Mouse (Mus musculus) limb, embryonic 12.5 days (tissue): ENCODE data around the gene Kcnb1. TPM values are rescaled to one million over a fixed set of nuclear protein-coding genes. Genes with fewer than 3 reads are reported as not detected.

Source experiments
- ATAC-seq: fragments of 200-750 bp; cut with Nextera tagmentation; 2 replicates; pipeline ENCODE4 v1.8.0; 2017; ENCODE audit warnings: low read depth, moderate TSS enrichment; ENCODE audit not compliant: insufficient number of reproducible peaks, insufficient read depth, low FRiP score, low TSS enrichment
- H3K27ac ChIP-seq: fragments of 300-500 bp; sonication (generic); 2 replicates; pipeline ENCODE4 v1.5.1; 2016; ENCODE audit warnings: mild to moderate bottlenecking, moderate library complexity
- H3K27me3 ChIP-seq: fragments of 300-500 bp; sonication (generic); 2 replicates; pipeline ENCODE4 v1.6.1; 2016; ENCODE audit warnings: mild to moderate bottlenecking, moderate library complexity
- H3K36me3 ChIP-seq: fragments of 300-500 bp; sonication (generic); 2 replicates; pipeline ENCODE4 v1.6.1; 2016; ENCODE audit warnings: mild to moderate bottlenecking, moderate library complexity
- H3K4me1 ChIP-seq: fragments of 300-500 bp; sonication (generic); replicated peaks from 2 replicates; pipeline ENCODE4 v1.6.1; 2016
- H3K4me2 ChIP-seq: fragments of 300-500 bp; sonication (generic); 2 replicates; pipeline ENCODE4 v1.6.1; 2016; ENCODE audit warnings: mild to moderate bottlenecking, moderate library complexity
- H3K4me3 ChIP-seq: fragments of 300-500 bp; sonication (generic); replicated peaks from 2 replicates; pipeline ENCODE4 v1.5.1; 2016; ENCODE audit warnings: mild to moderate bottlenecking
- H3K9ac ChIP-seq: fragments of 300-500 bp; sonication (generic); replicated peaks from 2 replicates; pipeline ENCODE4 v1.6.1; 2016; ENCODE audit warnings: mild to moderate bottlenecking, moderate library complexity
- H3K9me3 ChIP-seq: fragments of 300-500 bp; sonication (generic); 2 replicates; pipeline ENCODE4 v1.6.1; 2016; ENCODE audit warnings: mild to moderate bottlenecking, moderate library complexity
- WGBS: fragments of 180-500 bp; shearing (Covaris S2); methylation state at CpG from one replicate; pipeline ENCODE4 v1.1.7; 2016; 5-methylcytosine and 5-hydroxymethylcytosine counted together
- polyA plus RNA-seq: library from polyadenylated mRNA; unstranded; fragments of >200 nt; fragmentation: Nextera tagmentation; extraction: Ambion mirVana; gene quantifications from 2 replicates; pipeline ENCODE4 v1.2.1, GENCODE M21; 2016

Kcnb1 gene
- polyA plus RNA-seq, 1 experiment from 2014 or later = 0.44 TPM

DNA sequence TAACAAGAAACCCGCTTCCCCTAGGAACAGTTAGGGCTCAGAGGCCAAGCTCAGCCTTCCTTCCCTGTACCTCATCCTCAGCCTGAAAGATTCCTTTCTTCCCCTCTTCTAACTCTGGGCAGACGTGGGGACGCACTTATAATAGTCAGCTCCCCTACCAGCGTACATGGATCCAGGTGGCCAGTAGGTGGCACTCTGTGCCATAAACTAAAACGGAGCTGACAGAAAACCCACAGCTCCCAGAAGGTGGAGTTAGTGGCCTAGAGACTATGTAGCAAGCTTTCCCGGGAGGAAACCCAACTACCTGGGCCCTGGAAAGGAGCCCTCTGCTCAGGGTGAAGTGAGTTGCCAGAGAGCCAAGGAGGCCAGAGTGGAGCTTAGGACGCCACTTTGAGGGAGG is 32.2 kb upstream of the Kcnb1 start:
- no peaks in the 10 kb centered on the region for H3K9me3 ChIP-seq
- H3K36me3 ChIP-seq = peaks cover 52% of the 10 kb centered on the region
- no peaks in the 10 kb centered on the region for H3K4me1 ChIP-seq
- H3K27me3 ChIP-seq = no peaks in the 10 kb centered on the region
- H3K4me3 ChIP-seq = no peak overlapping the region
- no peak overlapping the region for H3K27ac ChIP-seq
- no peak overlapping the region for H3K4me2 ChIP-seq
- H3K9ac ChIP-seq = no peak overlapping the region
- 25% methylated on average over 7 of the region's 7 CpGs for WGBS
- no peak for ATAC-seq

DNA sequence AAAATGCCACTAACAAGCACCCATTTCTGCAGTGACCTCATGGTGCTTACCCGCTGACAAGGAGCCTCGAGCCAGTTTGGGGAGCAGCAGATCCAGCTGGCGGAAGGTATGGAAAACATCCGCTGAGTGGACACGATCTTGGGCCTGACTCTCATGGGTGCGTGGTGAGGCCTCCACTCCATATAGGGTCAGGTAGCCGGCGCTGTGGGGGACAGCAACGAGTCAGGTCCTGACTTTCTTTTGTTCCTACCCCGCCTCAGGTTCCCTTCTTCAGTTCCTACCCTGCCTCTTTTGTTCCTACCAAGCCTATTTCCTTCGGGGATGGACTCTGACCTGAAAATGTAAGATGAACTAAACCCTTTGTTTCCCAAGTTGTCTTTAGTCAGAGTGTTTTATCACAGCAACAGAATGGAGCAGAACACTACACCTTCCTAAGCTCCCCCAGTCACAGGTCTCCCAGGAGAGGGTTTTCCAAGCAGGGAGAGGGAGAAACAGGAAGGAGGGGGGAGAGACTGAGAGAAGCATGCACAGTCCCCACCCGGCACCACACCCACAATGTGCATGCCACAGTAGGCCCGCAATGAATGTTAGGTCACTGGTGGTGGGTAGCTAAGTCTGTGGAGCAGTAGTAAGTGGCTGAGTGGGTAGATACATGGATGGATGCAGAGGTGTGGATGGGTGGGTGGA is 31.3 kb upstream of the Kcnb1 start:
- Histone ChIP-seq H3K27me3 (no peaks in the 10 kb centered on the region), H3K4me3 (no peak overlapping the region), H3K27ac (no peak overlapping the region), H3K4me1 (no peaks in the 10 kb centered on the region), H3K4me2 (no peak overlapping the region), H3K36me3 (peaks cover 57% of the 10 kb centered on the region), H3K9ac (no peak overlapping the region), H3K9me3 (no peaks in the 10 kb centered on the region)
- no peak for ATAC-seq
- WGBS = 83% methylated on average over 13 of the region's 13 CpGs

DNA sequence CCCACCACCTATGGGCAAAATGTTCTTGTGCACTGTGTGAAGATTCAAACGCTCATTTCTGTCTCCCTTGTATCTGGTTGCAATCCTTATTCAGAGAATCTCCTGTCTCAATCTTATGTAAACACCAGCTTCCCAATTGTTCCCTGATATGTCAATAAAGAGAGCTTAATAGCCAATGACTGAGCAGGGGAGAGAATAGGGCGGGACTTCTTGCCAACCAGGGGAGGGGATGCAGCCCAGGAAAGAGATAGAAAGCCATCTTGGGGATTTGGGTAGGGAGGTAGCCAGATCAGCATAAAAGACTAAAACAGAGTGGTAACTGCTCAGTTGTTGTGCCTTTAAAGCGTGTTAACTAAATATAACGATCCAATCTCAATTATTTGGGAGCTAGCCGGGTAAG is 30.8 kb upstream of the Kcnb1 start:
- Histone ChIP-seq H3K4me3 (no peak overlapping the region), H3K36me3 (peaks cover 57% of the 10 kb centered on the region), H3K9me3 (no peaks in the 10 kb centered on the region), H3K4me1 (no peaks in the 10 kb centered on the region), H3K4me2 (no peak overlapping the region), H3K27ac (no peak overlapping the region), H3K9ac (no peak overlapping the region), H3K27me3 (no peaks in the 10 kb centered on the region)
- no peak for ATAC-seq
- 87% methylated on average over 5 of the region's 5 CpGs for WGBS

DNA sequence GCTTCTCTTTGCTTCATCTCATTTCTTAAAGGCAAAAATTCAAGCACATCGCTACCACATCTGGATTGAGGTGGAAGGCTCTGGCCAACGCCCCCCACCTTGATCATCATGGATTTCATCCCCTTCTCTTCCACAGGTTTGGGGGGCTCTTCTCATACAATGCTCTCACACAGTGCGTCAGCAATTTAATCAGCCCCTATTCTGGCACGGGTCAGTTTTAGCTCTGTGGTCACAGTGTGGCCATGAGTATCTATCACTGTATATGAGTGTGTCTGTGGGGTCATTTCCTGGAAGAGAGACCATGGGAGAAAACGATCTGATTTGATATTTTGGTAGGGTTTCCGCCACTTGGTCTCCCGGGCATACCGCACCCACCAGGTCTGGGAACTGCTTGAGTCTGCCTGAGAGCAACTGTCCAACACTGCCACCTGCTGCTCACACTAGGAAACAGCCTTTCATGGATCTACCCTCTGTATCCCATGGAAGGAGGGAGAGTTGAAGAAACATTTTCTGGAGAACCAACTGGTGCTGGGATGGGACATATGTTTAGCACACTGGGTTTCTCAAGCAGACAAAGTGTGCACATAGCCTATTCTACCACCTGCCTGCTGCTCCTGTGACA is 29.3 kb upstream of the Kcnb1 start:
- H3K27ac ChIP-seq = no peak overlapping the region
- H3K9me3 ChIP-seq = no peaks in the 10 kb centered on the region
- no peaks in the 10 kb centered on the region for H3K27me3 ChIP-seq
- H3K4me2 ChIP-seq = no peak overlapping the region
- 51% methylated on average over 8 of the region's 8 CpGs for WGBS
- ATAC-seq = peak; percentile 55; the same call in 1 of the 2 replicates
- no peak overlapping the region for H3K9ac ChIP-seq
- H3K36me3 ChIP-seq = peaks cover 56% of the 10 kb centered on the region
- no peak overlapping the region for H3K4me3 ChIP-seq
- no peaks in the 10 kb centered on the region for H3K4me1 ChIP-seq

DNA sequence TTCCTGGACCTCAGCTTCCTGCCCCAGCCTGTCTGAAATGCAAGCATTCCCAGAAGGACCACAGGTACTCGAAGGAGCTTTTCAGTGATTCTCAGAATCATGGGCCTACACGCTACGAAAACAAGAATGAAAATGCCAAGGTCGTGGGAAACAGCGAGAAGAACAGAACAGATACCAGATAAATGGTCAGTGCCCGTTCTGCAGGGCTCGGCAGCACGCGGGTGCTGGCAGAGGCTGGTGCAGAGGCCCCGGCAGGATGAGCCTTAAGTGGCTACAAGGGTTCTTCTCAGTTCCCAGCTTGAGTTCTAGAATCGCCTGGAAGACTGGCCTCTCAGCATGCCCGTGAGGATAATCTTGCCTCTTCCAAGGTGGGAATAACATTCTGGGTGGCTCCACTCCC is 23.7 kb upstream of the Kcnb1 start:
- H3K4me1 ChIP-seq = no peaks in the 10 kb centered on the region
- no peaks in the 10 kb centered on the region for H3K27me3 ChIP-seq
- WGBS = 96% methylated on average over 12 of the region's 12 CpGs
- peaks cover 53% of the 10 kb centered on the region for H3K36me3 ChIP-seq
- no peak overlapping the region for H3K27ac ChIP-seq
- no peak for ATAC-seq
- no peak overlapping the region for H3K4me3 ChIP-seq
- no peaks in the 10 kb centered on the region for H3K9me3 ChIP-seq
- no peak overlapping the region for H3K4me2 ChIP-seq
- H3K9ac ChIP-seq = no peak overlapping the region

DNA sequence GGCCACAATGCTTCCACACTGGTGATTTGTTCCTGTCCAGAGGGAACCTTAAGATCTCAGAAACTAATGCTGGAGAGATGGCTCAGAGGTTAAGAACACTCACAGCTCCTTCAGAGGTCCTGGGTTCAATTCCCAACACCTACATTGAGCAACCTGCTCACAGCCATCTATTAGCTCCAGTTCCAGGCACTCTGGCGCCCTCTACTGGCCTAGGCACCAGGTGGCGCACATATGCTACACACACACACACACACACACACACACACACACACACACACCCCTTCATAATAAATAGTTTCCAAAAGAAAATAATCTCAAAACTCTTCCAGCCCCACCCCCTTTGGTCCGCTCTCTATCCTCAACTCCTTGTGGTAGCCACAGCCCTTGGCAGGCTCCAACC is 23.1 kb upstream of the Kcnb1 start:
- Histone ChIP-seq H3K27me3 (no peaks in the 10 kb centered on the region), H3K4me1 (no peaks in the 10 kb centered on the region), H3K9me3 (no peaks in the 10 kb centered on the region), H3K4me2 (no peak overlapping the region), H3K36me3 (peaks cover 49% of the 10 kb centered on the region), H3K27ac (no peak overlapping the region), H3K9ac (no peak overlapping the region), H3K4me3 (no peak overlapping the region)
- 86% methylated on average over 3 of the region's 3 CpGs for WGBS
- ATAC-seq = no peak

DNA sequence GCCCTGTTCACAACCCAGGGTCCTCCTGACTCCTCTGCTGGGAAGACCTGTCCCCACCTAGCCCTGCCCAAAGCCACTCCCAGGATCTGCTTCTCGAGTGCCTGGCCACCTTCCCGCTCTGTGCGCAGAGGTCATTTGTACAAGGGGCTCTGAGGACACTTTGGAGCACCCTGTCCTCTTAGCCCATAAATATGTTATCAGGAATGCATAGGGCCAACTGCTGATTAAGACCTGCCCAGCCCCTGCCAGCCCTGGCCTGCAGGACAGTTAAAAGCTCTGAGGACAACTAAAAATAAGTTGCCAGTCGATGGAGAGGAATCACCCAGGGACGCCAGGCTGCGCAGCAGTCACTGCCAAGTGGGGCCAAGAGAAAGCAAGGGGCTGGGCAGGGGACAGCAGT is 22.6 kb upstream of the Kcnb1 start:
- Histone ChIP-seq H3K9ac (no peak overlapping the region), H3K9me3 (no peaks in the 10 kb centered on the region), H3K27me3 (no peaks in the 10 kb centered on the region), H3K4me3 (no peak overlapping the region), H3K4me1 (no peaks in the 10 kb centered on the region), H3K27ac (no peak overlapping the region), H3K36me3 (peaks cover 49% of the 10 kb centered on the region), H3K4me2 (no peak overlapping the region)
- WGBS = 93% methylated on average over 6 of the region's 6 CpGs
- no peak for ATAC-seq

DNA sequence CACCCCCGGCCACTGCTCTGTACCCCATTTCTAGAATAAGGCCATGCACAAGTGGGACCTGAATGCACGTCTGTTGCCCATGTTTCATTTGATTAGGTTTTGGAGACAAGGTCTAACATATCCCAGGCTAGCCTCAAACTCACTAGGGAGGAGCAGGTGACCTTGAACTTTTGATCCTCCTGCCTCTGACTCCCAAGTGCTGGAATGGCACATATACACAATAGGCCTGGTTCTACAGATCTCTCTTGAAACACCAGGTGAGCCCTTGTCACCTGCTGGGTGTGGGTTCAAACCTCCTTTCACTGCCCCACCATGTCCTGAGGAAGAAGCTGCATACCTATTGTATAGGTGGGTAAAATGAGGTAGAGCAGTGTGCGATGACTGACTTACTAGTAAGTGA is 22.1 kb upstream of the Kcnb1 start:
- Histone ChIP-seq H3K9me3 (no peaks in the 10 kb centered on the region), H3K36me3 (peaks cover 49% of the 10 kb centered on the region), H3K4me1 (no peaks in the 10 kb centered on the region), H3K27ac (no peak overlapping the region), H3K27me3 (no peaks in the 10 kb centered on the region), H3K4me2 (no peak overlapping the region), H3K4me3 (no peak overlapping the region), H3K9ac (no peak overlapping the region)
- WGBS = 85% methylated on average over 3 of the region's 3 CpGs
- no peak for ATAC-seq

DNA sequence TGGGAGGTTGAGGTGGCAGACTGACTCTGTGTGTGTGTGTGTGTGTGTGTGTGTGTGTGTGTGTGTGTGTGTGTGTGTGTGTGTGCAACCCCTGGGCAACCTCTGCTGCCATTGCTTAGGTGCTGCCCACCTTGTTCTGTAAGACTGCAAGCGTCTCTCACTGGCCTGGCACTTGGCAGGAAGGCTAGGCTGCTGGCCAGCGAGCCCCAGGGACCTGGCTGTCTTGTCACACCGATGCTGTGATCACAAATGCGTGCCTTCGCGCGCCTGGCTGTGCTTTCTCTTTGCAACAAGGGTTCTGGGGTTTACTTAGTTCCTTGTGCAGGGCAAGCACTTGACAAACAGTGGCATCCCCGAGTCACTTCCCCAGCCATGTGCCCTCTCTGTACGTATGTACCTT is 19.9 kb upstream of the Kcnb1 start:
- H3K4me3 ChIP-seq = no peak overlapping the region
- peaks cover 29% of the 10 kb centered on the region for H3K36me3 ChIP-seq
- H3K27ac ChIP-seq = no peak overlapping the region
- ATAC-seq = no peak
- 89% methylated on average over 9 of the region's 9 CpGs for WGBS
- 0 out of 2 replicates have a peak, but pooled peaks cover 5% of the 10 kb centered on the region for H3K4me1 ChIP-seq
- no peaks in the 10 kb centered on the region for H3K27me3 ChIP-seq
- H3K9me3 ChIP-seq = no peaks in the 10 kb centered on the region
- no peak overlapping the region for H3K4me2 ChIP-seq
- no peak overlapping the region for H3K9ac ChIP-seq

DNA sequence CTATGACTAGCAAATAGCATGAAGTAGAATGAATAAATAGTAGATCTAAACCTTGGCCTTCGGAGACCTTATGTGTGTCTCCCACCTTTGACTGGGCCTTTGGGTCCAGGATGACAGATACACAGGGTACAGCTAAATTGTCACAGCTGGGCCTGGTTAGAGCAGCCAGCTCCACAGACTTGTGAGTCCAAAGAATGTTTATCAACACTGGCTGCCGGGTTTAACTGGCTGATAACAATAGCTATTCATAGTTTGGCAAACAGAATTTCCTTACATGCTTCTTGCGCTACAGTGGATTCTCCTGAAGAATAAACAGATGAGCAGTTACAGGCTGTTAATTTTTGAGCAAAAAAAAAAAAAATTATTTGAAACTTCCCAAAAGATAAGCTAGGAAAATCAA is 19.0 kb upstream of the Kcnb1 start:
- 93% methylated on average over 3 of the region's 3 CpGs for WGBS
- Histone ChIP-seq H3K36me3 (peaks cover 30% of the 10 kb centered on the region; the same call in 1 of the 2 replicates), H3K4me1 (0 out of 2 replicates have a peak, but pooled peaks cover 5% of the 10 kb centered on the region), H3K9ac (no peak overlapping the region), H3K4me3 (no peak overlapping the region), H3K27me3 (no peaks in the 10 kb centered on the region), H3K9me3 (no peaks in the 10 kb centered on the region), H3K4me2 (no peak overlapping the region), H3K27ac (no peak overlapping the region)
- ATAC-seq = no peak

DNA sequence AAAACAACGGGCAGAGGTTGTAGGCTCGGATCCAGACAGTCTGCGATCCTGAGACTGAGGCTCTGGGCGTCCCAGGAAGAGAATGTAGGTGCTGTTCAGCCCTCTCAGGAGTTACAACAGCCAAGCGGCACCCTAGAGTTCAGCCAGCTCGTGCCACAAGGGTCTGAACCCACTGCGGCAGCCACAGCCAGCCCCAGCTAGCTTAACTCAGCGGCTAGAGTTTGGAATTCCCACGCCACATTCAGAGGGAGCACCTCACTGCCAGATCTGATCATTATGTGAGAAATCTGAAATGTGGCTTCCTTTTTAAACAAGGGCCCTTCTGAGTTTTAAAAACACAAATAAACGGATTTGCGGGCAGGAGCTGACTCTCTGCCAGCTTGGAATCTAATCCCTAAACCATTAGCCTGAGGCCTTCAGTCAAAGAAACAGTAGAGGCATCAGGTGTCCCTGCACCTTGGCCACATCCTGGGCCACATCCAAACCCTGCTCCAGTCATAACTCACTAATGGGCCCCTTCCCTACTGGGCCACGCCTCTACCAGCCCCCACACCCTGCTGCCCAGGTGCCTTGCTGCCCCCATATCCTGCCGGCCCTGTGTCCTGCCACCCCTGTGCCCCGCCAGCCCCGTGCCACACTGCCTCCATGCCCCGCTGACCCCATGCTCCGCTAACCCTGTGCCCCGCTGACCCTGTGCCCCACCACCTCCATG is 16.1 kb upstream of the Kcnb1 start:
- Histone ChIP-seq H3K27me3 (no peaks in the 10 kb centered on the region), H3K9ac (no peak overlapping the region; the same call in 1 of the 2 replicates), H3K36me3 (peaks cover 20% of the 10 kb centered on the region; the same call in 1 of the 2 replicates), H3K4me3 (no peak overlapping the region), H3K27ac (no peak overlapping the region), H3K4me1 (0 out of 2 replicates have a peak, but pooled peaks cover 5% of the 10 kb centered on the region), H3K4me2 (no peak overlapping the region), H3K9me3 (no peaks in the 10 kb centered on the region)
- WGBS = 89% methylated on average over 18 of the region's 18 CpGs
- no peak for ATAC-seq
